Mouse (Mus musculus) lung, embryonic 14.5 days (tissue): Measurements from ENCODE around the gene Adh1. TPM values are rescaled to one million over a fixed set of nuclear protein-coding genes. Genes with fewer than 3 reads are reported as not detected.
A peak's percentile ranks its signal among the peaks of the same experiment; 100 is the strongest.

ENCODE experiments used
- ATAC-seq: fragments of 200-750 bp; cut with Nextera tagmentation; 2 replicates; pipeline ENCODE4 v1.8.0; 2017; ENCODE audit warnings: mild to moderate bottlenecking, moderate TSS enrichment, moderate library complexity; ENCODE audit not compliant: insufficient read depth
- DNase-seq: peaks from one replicate; pipeline ENCODE4 v3.0.0-alpha.2; 2015
- H3K27ac ChIP-seq: fragments of 300-500 bp; sonication (generic); 2 replicates; pipeline ENCODE4 v1.5.1; 2014; ENCODE audit warnings: low read depth, mild to moderate bottlenecking, moderate library complexity
- H3K27me3 ChIP-seq: fragments of 300-500 bp; sonication (generic); 2 replicates; pipeline ENCODE4 v1.6.1; 2014; ENCODE audit warnings: low read length, control low read depth; ENCODE audit not compliant: insufficient read depth
- H3K36me3 ChIP-seq: fragments of 300-500 bp; sonication (generic); 2 replicates; pipeline ENCODE4 v1.6.1; 2014; ENCODE audit warnings: control low read depth; ENCODE audit not compliant: insufficient read depth
- H3K4me1 ChIP-seq: fragments of 300-500 bp; sonication (generic); 2 replicates; pipeline ENCODE4 v1.6.1; 2014; ENCODE audit warnings: antibody characterized with exemption, control low read depth; ENCODE audit not compliant: insufficient read depth
- H3K4me2 ChIP-seq: fragments of 300-500 bp; sonication (generic); 2 replicates; pipeline ENCODE4 v1.6.1; 2014; ENCODE audit warnings: mild to moderate bottlenecking
- H3K4me3 ChIP-seq: fragments of 300-500 bp; sonication (generic); 2 replicates; pipeline ENCODE4 v1.5.1; 2014; ENCODE audit warnings: low read depth, low read length
- H3K9ac ChIP-seq: fragments of 300-500 bp; sonication (generic); 2 replicates; pipeline ENCODE4 v1.6.1; 2014
- H3K9me3 ChIP-seq: fragments of 300-500 bp; sonication (generic); 2 replicates; pipeline ENCODE4 v1.6.1; 2016; ENCODE audit warnings: low read depth, low read length, control low read depth
- CTCF ChIP-seq: IDR thresholded peaks from 2 replicates; pipeline ENCODE4 v1.5.1; 2016; ENCODE audit warnings: antibody characterized with exemption, low read depth
- WGBS: fragments of 180-500 bp; shearing (Covaris S2); extraction: QIAGEN DNeasy Blood & Tissue Kit; methylation state at CpG from one replicate; pipeline ENCODE4 v1.1.7; 2014; 5-methylcytosine and 5-hydroxymethylcytosine counted together
- polyA plus RNA-seq: library from polyadenylated mRNA; unstranded; fragments of >200 nt; fragmentation: Nextera tagmentation; extraction: Ambion mirVana; gene quantifications from 2 replicates; pipeline ENCODE4 v1.2.1, GENCODE M21; 2014

Gene Adh1
- polyA plus RNA-seq, 1 experiment from 2014 or later: 883 TPM

DNA sequence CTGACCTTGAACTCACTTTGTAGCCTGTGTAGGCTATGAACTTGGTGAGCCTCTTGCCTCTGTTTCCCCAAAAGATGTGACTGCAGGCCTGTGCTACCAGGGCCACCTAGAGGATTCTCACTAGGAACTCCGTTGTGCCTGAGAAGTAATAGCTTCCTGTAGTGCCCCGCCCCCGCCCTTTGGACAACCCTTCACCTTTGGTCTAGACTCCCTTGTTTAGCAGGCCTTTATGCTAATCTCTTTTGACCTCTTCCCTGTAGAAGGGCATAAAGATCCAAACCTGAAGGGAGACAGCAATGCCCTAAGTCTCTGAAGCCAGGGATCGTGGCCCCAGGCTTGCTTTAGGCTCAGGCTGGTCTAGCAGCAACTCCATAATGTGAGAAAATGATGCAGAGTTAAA lies 38.3 kb upstream of the Adh1 start:
- no peaks in the 10 kb centered on the region for H3K9me3 ChIP-seq
- no peaks in the 10 kb centered on the region for H3K4me1 ChIP-seq
- H3K4me3 ChIP-seq: no peak overlapping the region
- H3K4me2 ChIP-seq: no peak overlapping the region
- TF ChIP-seq CTCF: no peak
- H3K36me3 ChIP-seq: no peaks in the 10 kb centered on the region
- H3K9ac ChIP-seq: no peak overlapping the region
- H3K27me3 ChIP-seq: no peaks in the 10 kb centered on the region
- no peak overlapping the region for H3K27ac ChIP-seq
- DNase-seq (no peak), ATAC-seq (no peak)
- WGBS: 62% methylated on average over 4 of the region's 4 CpGs

- Histone ChIP-seq H3K27me3 (no peaks in the 10 kb centered on the region), H3K9me3 (no peaks in the 10 kb centered on the region), H3K27ac (no peak overlapping the region), H3K4me3 (no peak overlapping the region), H3K9ac (no peak overlapping the region), H3K4me2 (no peak overlapping the region), H3K4me1 (no peaks in the 10 kb centered on the region), H3K36me3 (no peaks in the 10 kb centered on the region)
- TF ChIP-seq CTCF: peak; percentile 79
- whole genome bisulfite sequencing: 56% methylated on average over 5 of the region's 5 CpGs
- ATAC-seq: peak; percentile 69; the same call in 1 of the 2 replicates
- peak; percentile 90 for DNase-seq
Measured at GRCm38 (mm10) chr3:138222952-138223351, 37.8 kb upstream of the Adh1 start.

- Histone ChIP-seq H3K36me3 (no peaks in the 10 kb centered on the region), H3K27me3 (no peaks in the 10 kb centered on the region), H3K4me1 (no peaks in the 10 kb centered on the region), H3K9me3 (no peaks in the 10 kb centered on the region), H3K27ac (no peak overlapping the region), H3K9ac (no peak overlapping the region), H3K4me3 (no peak overlapping the region), H3K4me2 (no peak overlapping the region)
- DNase-seq (no peak), ATAC-seq (no peak)
- 77% methylated on average over 13 of the region's 13 CpGs for WGBS
- TF ChIP-seq CTCF: no peak
Measured at GRCm38 (mm10) chr3:138224363-138224954, 36.3 kb upstream of the Adh1 start.

DNA sequence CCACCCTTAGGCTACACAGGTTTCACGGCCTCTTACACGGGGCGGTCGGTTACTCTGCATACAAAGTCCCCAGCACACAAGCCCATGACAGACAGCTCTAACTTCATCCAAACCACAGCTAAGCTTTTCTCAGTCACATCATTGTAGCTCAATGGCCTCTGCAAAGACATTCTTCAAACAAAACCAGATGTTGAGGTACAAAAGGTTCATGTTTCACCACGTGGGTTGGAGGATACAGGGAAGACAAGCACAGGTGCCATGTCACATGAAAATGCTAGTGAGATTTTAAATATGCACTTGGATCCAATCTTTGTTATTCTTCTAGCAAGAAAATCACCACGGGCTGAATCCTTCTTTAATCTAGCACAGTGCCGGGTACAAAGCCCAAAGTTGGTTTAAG lies 35.5 kb upstream of the Adh1 start:
- H3K4me3 ChIP-seq: no peak overlapping the region
- 76% methylated on average over 7 of the region's 7 CpGs for WGBS
- DNase-seq (no peak), ATAC-seq (no peak)
- H3K27me3 ChIP-seq: no peaks in the 10 kb centered on the region
- H3K9ac ChIP-seq: no peak overlapping the region
- no peaks in the 10 kb centered on the region for H3K9me3 ChIP-seq
- TF ChIP-seq CTCF: no peak
- no peaks in the 10 kb centered on the region for H3K4me1 ChIP-seq
- H3K27ac ChIP-seq: no peak overlapping the region
- no peak overlapping the region for H3K4me2 ChIP-seq
- no peaks in the 10 kb centered on the region for H3K36me3 ChIP-seq

- 32% methylated on average over 7 of the region's 7 CpGs for WGBS
- no peaks in the 10 kb centered on the region for H3K9me3 ChIP-seq
- DNase-seq (peak; percentile 21), ATAC-seq (0 out of 2 replicates have a peak, but pooled peaks have one; percentile 16)
- H3K4me2 ChIP-seq: no peak overlapping the region
- no peak overlapping the region for H3K4me3 ChIP-seq
- no peak for TF ChIP-seq CTCF
- H3K4me1 ChIP-seq: no peaks in the 10 kb centered on the region
- H3K36me3 ChIP-seq: no peaks in the 10 kb centered on the region
- H3K9ac ChIP-seq: no peak overlapping the region
- no peaks in the 10 kb centered on the region for H3K27me3 ChIP-seq
- no peak overlapping the region for H3K27ac ChIP-seq
Measured at GRCm38 (mm10) chr3:138225853-138226252, 34.9 kb upstream of the Adh1 start.

DNA sequence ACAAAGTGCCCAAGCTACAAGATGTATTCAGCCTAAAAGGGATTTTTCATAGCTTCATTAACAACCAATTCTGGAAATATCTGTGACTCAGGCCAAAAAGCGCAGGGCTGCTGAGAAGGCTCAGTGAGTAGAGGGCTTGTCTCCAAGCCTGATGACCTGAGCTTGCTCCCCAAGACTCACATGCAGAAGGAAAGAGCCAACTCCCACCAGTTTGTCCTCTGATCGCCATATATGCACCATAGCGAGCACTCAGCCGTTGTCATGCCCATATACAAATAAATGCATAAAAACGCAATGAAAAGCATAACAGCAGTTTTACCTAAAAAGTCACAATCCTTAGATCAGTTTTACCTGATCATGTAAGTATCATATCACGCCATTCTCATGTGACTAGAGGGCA lies 34.3 kb upstream of the Adh1 start:
- Histone ChIP-seq H3K4me3 (no peak overlapping the region), H3K4me2 (no peak overlapping the region), H3K9me3 (no peaks in the 10 kb centered on the region), H3K27me3 (no peaks in the 10 kb centered on the region), H3K27ac (no peak overlapping the region), H3K36me3 (no peaks in the 10 kb centered on the region), H3K4me1 (no peaks in the 10 kb centered on the region), H3K9ac (no peak overlapping the region)
- WGBS: 90% methylated on average over 6 of the region's 6 CpGs
- no peak for TF ChIP-seq CTCF
- DNase-seq (no peak), ATAC-seq (no peak)

- no peak for TF ChIP-seq CTCF
- no peak for ATAC-seq
Measured at GRCm38 (mm10) chr3:138227082-138227481, 33.7 kb upstream of the Adh1 start.

More at GRCm38 (mm10) chr3:138227082-138227481, 33.7 kb upstream of the Adh1 start:
- Histone ChIP-seq H3K27me3 (no peaks in the 10 kb centered on the region), H3K9ac (no peak overlapping the region), H3K4me2 (no peak overlapping the region), H3K4me3 (no peak overlapping the region), H3K27ac (no peak overlapping the region), H3K9me3 (no peaks in the 10 kb centered on the region), H3K4me1 (no peaks in the 10 kb centered on the region), H3K36me3 (no peaks in the 10 kb centered on the region)
- no peak for DNase-seq
- 89% methylated on average over 2 of the region's 2 CpGs for WGBS
